ENCODE assay signal across 17 mouse cellular contexts in genomic region chr10:108408986-108409385, GRCm38 (mm10).
DNase-seq lines count a peak whose midpoint lies in the region; ATAC-seq lines count a peak whose summit lies in the region.
"Had no signal": no experiment of that assay in that cellular context is flagged by ENCODE, and none has a peak within 500 bp of the region (broad histone marks: within the 10 kb centered on the region; RNA-seq: fewer than 3 reads in every experiment).

No protein-coding gene starts in this region.

- ATAC-seq in liver, embryonic 15.5 days (ENCODE audit: insufficient read depth), result peak; percentile 53; the same call in 1 of the 2 replicates
- no peak for ATAC-seq in liver, embryonic 11.5 days (replicated peaks; ENCODE audit: low FRiP score)
- no peak for ATAC-seq in megakaryocyte progenitor cell, adult 5-6 weeks (replicated peaks; ENCODE audit: poor library complexity)
- ATAC-seq: hindbrain, embryonic 16.5 days had no signal

- H3K27ac ChIP-seq in liver, embryonic 15.5 days (replicated peaks), result peak overlapping the region; percentile 48
- no peak overlapping the region; the same call in 1 of the 2 replicates for H3K27ac ChIP-seq in liver, embryonic 11.5 days (ENCODE audit: low read depth, low read length)
- H3K27ac ChIP-seq: limb, embryonic 13.5 days had no signal

- no peaks in the 10 kb centered on the region for H3K9me3 ChIP-seq in liver, embryonic 15.5 days (replicated peaks)
- H3K9me3 ChIP-seq in liver, embryonic 11.5 days (ENCODE audit: control insufficient read depth, low read length), result no peaks in the 10 kb centered on the region
- H3K9me3 ChIP-seq: limb, embryonic 13.5 days had no signal

- DNase-seq in adrenal gland, postnatal 36 days, result peak; percentile 16 to 31
- no peak for DNase-seq in adrenal gland, postnatal 25 days
- no peak for DNase-seq in liver, embryonic 11.5 days (ENCODE audit: low spot score)
- DNase-seq in ovary, postnatal 36 days (ENCODE audit: low spot score), result peak; percentile 36
- DNase-seq in ovary, postnatal 10 days (ENCODE audit: low spot score), result no peak
- DNase-seq: cerebellum, adult 11 months; cerebellum, postnatal 25 days; gastrocnemius, postnatal 10 days; heart, postnatal 4 days; kidney, adult 11 months; kidney, postnatal 36 days; midbrain, embryonic 14.5 days; thymus, postnatal 4 days had no signal

- no peaks in the 10 kb centered on the region for H3K36me3 ChIP-seq in liver, embryonic 15.5 days (replicated peaks)
- peaks cover 2% of the 10 kb centered on the region; the same call in 1 of the 2 replicates for H3K36me3 ChIP-seq in liver, embryonic 11.5 days (ENCODE audit: control insufficient read depth, insufficient read depth, low read length)
- H3K36me3 ChIP-seq: limb, embryonic 13.5 days had no signal

- peaks cover 4% of the 10 kb centered on the region; the same call in 1 of the 2 replicates for H3K4me1 ChIP-seq in liver, embryonic 15.5 days (replicated peaks)
- no peaks in the 10 kb centered on the region for H3K4me1 ChIP-seq in liver, embryonic 11.5 days (replicated peaks; ENCODE audit: control insufficient read depth, insufficient read depth, low read length)

- no peak overlapping the region for H3K4me3 ChIP-seq in liver, embryonic 15.5 days (replicated peaks)
- no peak overlapping the region for H3K4me3 ChIP-seq in liver, embryonic 11.5 days (ENCODE audit: low read depth, low read length)
- H3K4me3 ChIP-seq: limb, embryonic 13.5 days had no signal

- no peak overlapping the region for H3K9ac ChIP-seq in liver, embryonic 15.5 days
- H3K9ac ChIP-seq in liver, embryonic 11.5 days (ENCODE audit: low read depth, low read length), result no peak overlapping the region
- H3K9ac ChIP-seq: limb, embryonic 13.5 days had no signal

- H3K4me2 ChIP-seq in liver, embryonic 15.5 days, result no peak overlapping the region
- H3K4me2 ChIP-seq in liver, embryonic 11.5 days, result no peak overlapping the region
- H3K4me2 ChIP-seq: limb, embryonic 13.5 days had no signal

- WGBS in liver, embryonic 15.5 days (ENCODE audit: insufficient replicate concordance), result 71% methylated on average over 6 of the region's 6 CpGs
- WGBS in liver, embryonic 11.5 days, result 80% methylated on average over 6 of the region's 6 CpGs

- H3K27me3 ChIP-seq in liver, embryonic 15.5 days, result no peaks in the 10 kb centered on the region
- H3K27me3 ChIP-seq in liver, embryonic 11.5 days (replicated peaks; ENCODE audit: control insufficient read depth, insufficient read depth, low read length), result no peaks in the 10 kb centered on the region
- H3K27me3 ChIP-seq: limb, embryonic 13.5 days had no signal

Comparison
In these comparisons a context has a peak if more than half of its experiments do, and no peak if none do; other contexts are left out.
1. DNase-seq: peak in adrenal gland, postnatal 36 days (2 of 2) and ovary, postnatal 36 days (single experiment); none in adrenal gland, postnatal 25 days (single experiment), liver, embryonic 11.5 days (single experiment) and ovary, postnatal 10 days (single experiment).